8 mouse cellular contexts compared by ENCODE assay signal in the genomic region with DNA sequence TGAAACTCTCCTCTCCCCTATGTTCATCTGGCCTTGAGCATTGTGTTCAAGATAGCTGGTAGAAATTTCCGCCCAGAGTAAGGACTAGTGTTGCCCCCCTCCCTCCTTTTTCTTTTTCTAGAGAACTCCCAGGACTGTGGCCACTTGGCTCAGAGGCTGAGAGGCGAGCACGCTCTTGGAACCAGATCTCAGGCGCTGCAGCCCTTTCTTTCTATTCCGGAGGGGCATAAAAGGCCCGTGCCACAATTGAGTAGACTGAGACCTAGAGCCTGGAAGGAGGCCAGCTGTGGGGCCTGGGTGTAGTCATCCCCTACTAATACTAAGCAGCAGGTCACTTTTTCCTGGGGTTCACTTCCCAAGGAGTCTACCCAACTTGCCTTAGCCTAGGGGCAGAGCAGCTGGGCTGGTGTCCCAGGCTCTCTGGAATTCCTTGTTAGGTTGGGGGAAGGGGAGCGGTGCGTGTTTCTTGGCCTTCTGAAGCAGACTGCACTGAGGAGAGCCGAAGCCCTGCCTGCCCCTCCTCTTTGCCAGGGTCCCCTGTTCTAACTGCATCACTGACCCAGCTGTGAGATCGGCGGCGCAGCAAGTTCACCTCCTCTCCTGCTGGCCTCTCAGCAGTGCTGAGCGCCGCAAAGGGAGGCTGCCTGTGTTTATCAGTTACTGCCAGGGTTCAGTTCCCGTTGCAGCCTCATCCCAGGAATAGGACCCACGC. TPM values are rescaled to one million over a fixed set of nuclear protein-coding genes. Genes with fewer than 3 reads are reported as not detected.
DNase-seq lines count a peak whose midpoint lies in the region; ATAC-seq and TF ChIP-seq lines count a peak whose summit lies in the region.

No protein-coding gene starts in this region.

- 0 out of 2 replicates have a peak, but pooled peaks have one; percentile 12 for TF ChIP-seq POLR2A in cortical plate, adult 2 months (IDR thresholded peaks at IDR 0.05; ENCODE audit: extremely low read depth, insufficient read depth, low read length)

- intact Hi-C loops in gastrocnemius, postnatal 36 days (cut with DNase I) = no loop called here

- peak; percentile 37 for DNase-seq in ovary, postnatal 36 days (ENCODE audit: low spot score)
- DNase-seq in ovary, postnatal 10 days (ENCODE audit: low spot score) = no peak
- peak; percentile 31 to 66 for DNase-seq in gastrocnemius, postnatal 36 days
- peak; percentile 71 for DNase-seq in kidney, adult 9 months
- no peak for DNase-seq in natural killer cell, adult 2 months (ENCODE audit: low spot score in 2 of 2)

- H3K27me3 ChIP-seq in limb, embryonic 15.5 days = no peaks in the 10 kb centered on the region
- no peaks in the 10 kb centered on the region for H3K27me3 ChIP-seq in neural tube, embryonic 14.5 days (ENCODE audit: control insufficient read depth, insufficient read depth, low read length)

- ATAC-seq in limb, embryonic 15.5 days (ENCODE audit: insufficient number of reproducible peaks, low FRiP score, low TSS enrichment, low read depth) = no peak
- ATAC-seq in neural tube, embryonic 14.5 days (ENCODE audit: low read depth) = peak; percentile 15; the same call in 1 of the 2 replicates

- H3K27ac ChIP-seq in cortical plate, adult 2 months (ENCODE audit: insufficient read depth, low read length) = peak overlapping the region; percentile 96
- H3K27ac ChIP-seq in limb, embryonic 15.5 days = peak overlapping the region; percentile 100
- peak overlapping the region; percentile 98 for H3K27ac ChIP-seq in neural tube, embryonic 14.5 days (ENCODE audit: low read depth, low read length)

- H3K4me3 ChIP-seq in cortical plate, adult 2 months (ENCODE audit: insufficient read depth, low read length) = peak overlapping the region; percentile 49
- H3K4me3 ChIP-seq in limb, embryonic 15.5 days = peak overlapping the region; percentile 86
- peak overlapping the region; percentile 91 for H3K4me3 ChIP-seq in neural tube, embryonic 14.5 days (ENCODE audit: low read depth, low read length)

- H3K4me1 ChIP-seq in cortical plate, adult 2 months (ENCODE audit: control insufficient read depth, insufficient read depth, low read length) = peaks cover 10% of the 10 kb centered on the region
- H3K4me1 ChIP-seq in limb, embryonic 15.5 days = peaks cover 67% of the 10 kb centered on the region
- peaks cover 53% of the 10 kb centered on the region for H3K4me1 ChIP-seq in neural tube, embryonic 14.5 days (ENCODE audit: control insufficient read depth, insufficient read depth, low read length)

- TF ChIP-seq CTCF in cortical plate, adult 2 months (IDR thresholded peaks at IDR 0.05; ENCODE audit: extremely low read depth, insufficient read depth, low read length) = no peak

- peak overlapping the region; percentile 91 for H3K4me2 ChIP-seq in limb, embryonic 15.5 days
- H3K4me2 ChIP-seq in neural tube, embryonic 14.5 days (ENCODE audit: low read depth, low read length) = peak overlapping the region; percentile 86

- no peaks in the 10 kb centered on the region for H3K36me3 ChIP-seq in limb, embryonic 15.5 days
- no peaks in the 10 kb centered on the region for H3K36me3 ChIP-seq in neural tube, embryonic 14.5 days (ENCODE audit: control insufficient read depth, insufficient read depth, low read length)

- H3K9ac ChIP-seq in limb, embryonic 15.5 days = peak overlapping the region; percentile 99
- H3K9ac ChIP-seq in neural tube, embryonic 14.5 days (replicated peaks; ENCODE audit: low read depth, low read length) = peak overlapping the region; percentile 92

- H3K9me3 ChIP-seq in limb, embryonic 15.5 days = no peaks in the 10 kb centered on the region
- no peaks in the 10 kb centered on the region for H3K9me3 ChIP-seq in neural tube, embryonic 14.5 days (ENCODE audit: control insufficient read depth, low read length)

- WGBS in limb, embryonic 15.5 days = 0% methylated on average over 16 of the region's 16 CpGs
- 1% methylated on average over 16 of the region's 16 CpGs for WGBS in neural tube, embryonic 14.5 days

RNA-seq across cellular contexts. Expression of gene Ctdsp2, which starts 1.9 kb away (rescaled TPM):
- polyA plus RNA-seq in cortical plate, adult 2 months (2012; rRNA removed) = 76.5 TPM in 2 replicates
- 100 to 1,000 TPM in 1 of 2 experiments, 10 to 100 TPM in 1; 83.2 to 103 TPM for total RNA-seq in gastrocnemius, postnatal 36 days (2021)
- 72.2 and 85.8 TPM in 2 replicates for polyA plus RNA-seq in limb, embryonic 15.5 days (2015; fragmentation: Nextera tagmentation; extraction: Ambion mirVana)
- 15.1 and 27.9 TPM in 2 replicates for polyA plus RNA-seq in neural tube, embryonic 14.5 days (2014; fragmentation: Nextera tagmentation; extraction: Ambion mirVana)

RNA-seq across cellular contexts. Expression of gene Avil, which starts 20.1 kb away (rescaled TPM):
- 0.11 and 0.19 TPM in 2 replicates for polyA plus RNA-seq in cortical plate, adult 2 months (2012; rRNA removed)
- 1 to 10 TPM; 1.8 to 2.0 TPM for total RNA-seq in gastrocnemius, postnatal 36 days (2021)
- polyA plus RNA-seq in limb, embryonic 15.5 days (2015; fragmentation: Nextera tagmentation; extraction: Ambion mirVana) = 0.50 and 0.71 TPM in 2 replicates
- 0.15 and 27.1 TPM in 2 replicates for polyA plus RNA-seq in neural tube, embryonic 14.5 days (2014; fragmentation: Nextera tagmentation; extraction: Ambion mirVana)

RNA-seq across cellular contexts. Expression of gene Tsfm, which starts 50.3 kb away (rescaled TPM):
- polyA plus RNA-seq in cortical plate, adult 2 months (2012; rRNA removed) = 34.6 and 36.2 TPM in 2 replicates
- 10 to 100 TPM; 20.5 to 21.7 TPM for total RNA-seq in gastrocnemius, postnatal 36 days (2021)
- polyA plus RNA-seq in limb, embryonic 15.5 days (2015; fragmentation: Nextera tagmentation; extraction: Ambion mirVana) = 69.6 and 71.6 TPM in 2 replicates
- polyA plus RNA-seq in neural tube, embryonic 14.5 days (2014; fragmentation: Nextera tagmentation; extraction: Ambion mirVana) = 60.1 and 64.6 TPM in 2 replicates

Comparison
In these comparisons a context has a peak if more than half of its experiments do, and no peak if none do; other contexts are left out.
1. DNase-seq: peak in ovary, postnatal 36 days (single experiment), gastrocnemius, postnatal 36 days (2 of 2) and kidney, adult 9 months (single experiment); none in ovary, postnatal 10 days (single experiment) and natural killer cell, adult 2 months (0 of 2).
2. Peak in every context shown above with its lines, with median percentiles within 50 percentile points of each other: H3K27ac ChIP-seq and H3K4me3 ChIP-seq.